Mouse (Mus musculus) intestine, embryonic 14.5 days (tissue): ENCODE measurements around the gene Iqsec1. TPM values are rescaled to one million over a fixed set of nuclear protein-coding genes. Genes with fewer than 3 reads are reported as not detected.

ENCODE experiments used
- ATAC-seq: fragments of 200-750 bp; cut with Nextera tagmentation; replicated peaks from 2 replicates; pipeline ENCODE4 v1.8.0; 2017; ENCODE audit warnings: low read depth, moderate number of reproducible peaks, moderate TSS enrichment, moderate library complexity; ENCODE audit not compliant: low FRiP score, low TSS enrichment
- DNase-seq: peaks from one replicate; pipeline ENCODE4 v3.0.0-alpha.2; 2018; ENCODE audit warnings: low spot score
- H3K27ac ChIP-seq: fragments of 300-500 bp; sonication (generic); 2 replicates; pipeline ENCODE4 v1.5.1; 2014; ENCODE audit warnings: low read depth, mild to moderate bottlenecking, control low read depth
- H3K27me3 ChIP-seq: fragments of 300-500 bp; sonication (generic); replicated peaks from 2 replicates; pipeline ENCODE4 v1.6.1; 2014; ENCODE audit warnings: low read length, control low read depth; ENCODE audit not compliant: control insufficient read depth, insufficient read depth
- H3K36me3 ChIP-seq: fragments of 300-500 bp; sonication (generic); 2 replicates; pipeline ENCODE4 v1.6.1; 2014; ENCODE audit warnings: low read length, control low read depth; ENCODE audit not compliant: control insufficient read depth, insufficient read depth
- H3K4me1 ChIP-seq: fragments of 300-500 bp; sonication (generic); replicated peaks from 2 replicates; pipeline ENCODE4 v1.6.1; 2014; ENCODE audit warnings: low read length, control low read depth, mixed read lengths; ENCODE audit not compliant: control insufficient read depth, insufficient read depth
- H3K4me2 ChIP-seq: fragments of 300-500 bp; sonication (generic); 2 replicates; pipeline ENCODE4 v1.6.1; 2014; ENCODE audit warnings: low read length
- H3K4me3 ChIP-seq: fragments of 300-500 bp; sonication (generic); 2 replicates; pipeline ENCODE4 v1.5.1; 2014; ENCODE audit warnings: low read depth, low read length, control low read depth, mixed read lengths
- H3K9ac ChIP-seq: fragments of 300-500 bp; sonication (generic); 2 replicates; pipeline ENCODE4 v1.6.1; 2014; ENCODE audit warnings: mild to moderate bottlenecking, low read length
- H3K9me3 ChIP-seq: fragments of 300-500 bp; sonication (generic); 2 replicates; pipeline ENCODE4 v1.6.1; 2016; ENCODE audit warnings: low read length, control low read depth; ENCODE audit not compliant: control insufficient read depth
- WGBS: fragments of 180-500 bp; shearing (Covaris S2); extraction: QIAGEN DNeasy Blood & Tissue Kit; methylation state at CpG from one replicate; pipeline ENCODE4 v1.1.7; 2014; 5-methylcytosine and 5-hydroxymethylcytosine counted together
- polyA plus RNA-seq: library from polyadenylated mRNA; unstranded; fragments of >200 nt; fragmentation: Nextera tagmentation; extraction: Ambion mirVana; gene quantifications from 2 replicates; pipeline ENCODE4 v1.2.1, GENCODE M21; 2014

The Iqsec1 gene
- polyA plus RNA-seq, 1 experiment from 2014 or later = 13.0 TPM

DNA sequence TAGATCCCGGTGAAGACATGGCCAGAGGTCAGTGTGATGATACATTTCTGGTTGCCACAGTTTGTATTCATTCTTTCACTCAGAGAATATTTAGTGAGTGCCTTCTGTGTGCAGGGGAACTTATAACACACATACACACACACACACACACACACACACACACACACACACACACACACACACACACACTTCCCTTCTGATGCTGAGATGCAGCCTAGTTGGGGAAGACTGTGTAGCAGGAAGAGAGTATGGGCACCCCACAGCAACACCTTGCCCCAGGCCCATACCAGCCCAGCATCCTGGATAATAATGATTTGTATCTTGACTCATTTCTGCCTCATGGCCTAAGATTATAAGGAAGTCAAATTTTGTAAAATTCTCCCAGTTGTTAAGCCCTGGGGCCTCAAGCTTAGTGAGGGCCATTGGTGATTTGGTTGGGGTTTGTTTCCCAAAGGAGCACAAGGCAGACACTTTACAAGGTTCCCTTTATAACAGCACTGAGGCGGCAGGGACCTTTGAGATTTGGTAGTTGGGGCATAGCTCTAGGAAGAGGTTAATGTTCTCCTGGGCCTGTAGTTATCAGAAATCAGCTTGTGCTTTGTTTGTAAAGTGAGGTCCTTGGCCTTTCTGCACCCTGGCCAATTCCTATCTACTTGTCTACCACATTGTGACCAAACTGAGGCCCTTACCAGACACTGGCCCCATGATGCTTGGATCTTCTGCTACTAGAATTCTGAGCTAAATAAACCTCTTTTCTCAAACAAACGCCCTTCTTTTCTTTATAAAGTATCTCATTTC lies 242.9 kb downstream of the Iqsec1 start:
- no peaks in the 10 kb centered on the region for H3K27me3 ChIP-seq
- no peak for ATAC-seq
- no peak for DNase-seq
- no peak overlapping the region for H3K4me3 ChIP-seq
- 64% methylated on average over 3 of the region's 3 CpGs for WGBS
- no peaks in the 10 kb centered on the region for H3K4me1 ChIP-seq
- no peaks in the 10 kb centered on the region for H3K36me3 ChIP-seq
- H3K4me2 ChIP-seq = no peak overlapping the region
- H3K9me3 ChIP-seq = no peaks in the 10 kb centered on the region
- no peak overlapping the region for H3K27ac ChIP-seq
- no peak overlapping the region for H3K9ac ChIP-seq

DNA sequence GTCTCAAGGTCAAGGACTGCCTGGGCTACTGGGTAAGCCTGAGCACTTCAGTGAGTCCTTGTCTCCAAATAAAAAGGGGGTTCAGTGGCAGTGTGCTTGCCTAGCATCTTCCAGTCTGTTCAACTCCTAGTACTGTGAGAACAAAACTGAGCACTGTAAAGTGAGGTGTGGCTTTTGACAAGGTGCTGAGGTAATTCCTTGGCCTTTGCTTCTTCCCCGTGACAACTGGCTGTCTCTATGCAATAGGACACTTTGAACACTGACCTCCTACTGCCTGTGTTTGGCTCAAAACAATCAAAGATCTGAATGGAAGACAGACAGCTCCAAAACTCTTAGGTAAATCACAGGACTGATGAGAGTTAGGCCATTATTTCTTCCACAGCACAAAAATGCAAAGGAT lies 246.0 kb downstream of the Iqsec1 start:
- H3K4me2 ChIP-seq = no peak overlapping the region
- H3K27me3 ChIP-seq = no peaks in the 10 kb centered on the region
- no peak overlapping the region for H3K27ac ChIP-seq
- no peak for DNase-seq
- no peak overlapping the region for H3K4me3 ChIP-seq
- H3K9ac ChIP-seq = no peak overlapping the region
- no peaks in the 10 kb centered on the region for H3K36me3 ChIP-seq
- 0 out of 2 replicates have a peak, but pooled peaks cover 3% of the 10 kb centered on the region for H3K4me1 ChIP-seq
- WGBS = 65% methylated on average over 1 of the region's 1 CpGs
- no peaks in the 10 kb centered on the region for H3K9me3 ChIP-seq
- no peak for ATAC-seq

DNA sequence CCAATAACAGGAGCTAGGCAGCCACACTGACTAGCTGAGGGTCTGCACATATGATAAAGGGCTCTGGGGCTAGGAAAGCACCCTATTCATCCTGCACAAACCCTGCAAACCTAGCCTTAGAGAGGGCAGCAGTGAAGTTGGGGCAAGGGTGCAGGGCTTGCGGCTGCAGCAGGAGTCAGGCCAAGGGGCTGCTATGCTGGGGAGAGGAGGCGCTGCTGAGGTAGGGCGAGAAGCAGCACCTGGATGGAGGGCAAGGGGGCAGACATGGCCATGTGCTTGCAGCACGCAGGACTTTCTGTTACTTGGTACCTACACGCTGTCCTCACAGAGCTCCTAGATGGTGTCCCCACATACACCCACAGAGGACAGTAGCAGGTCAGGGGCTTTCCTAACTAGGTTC lies 246.8 kb downstream of the Iqsec1 start:
- DNase-seq = no peak

DNA sequence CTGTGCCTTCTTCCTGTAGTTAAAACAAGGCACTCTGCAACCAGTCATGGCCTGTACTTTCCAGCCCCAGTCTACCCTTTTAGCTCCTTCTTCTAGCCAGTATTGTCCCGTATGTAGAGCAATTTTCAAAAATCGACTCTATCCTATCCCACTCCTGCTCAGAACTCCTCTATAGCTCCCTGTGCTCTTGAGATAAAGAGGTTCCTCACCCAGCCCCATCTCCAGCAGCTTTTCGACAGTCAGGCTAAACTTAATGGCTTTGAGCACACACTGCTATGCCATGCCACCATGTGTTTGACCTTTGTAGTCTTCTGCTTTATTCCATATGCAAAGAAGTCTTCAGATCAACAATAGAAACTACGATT lies 247.4 kb downstream of the Iqsec1 start:
- ATAC-seq = no peak

More for the DNA sequence above, 246.8 kb downstream of the Iqsec1 start:
- no peaks in the 10 kb centered on the region for H3K36me3 ChIP-seq
- H3K27me3 ChIP-seq = no peaks in the 10 kb centered on the region
- peaks cover 8% of the 10 kb centered on the region for H3K4me1 ChIP-seq
- ATAC-seq = no peak
- H3K9me3 ChIP-seq = no peaks in the 10 kb centered on the region
- H3K4me3 ChIP-seq = no peak overlapping the region
- no peak overlapping the region for H3K27ac ChIP-seq
- H3K9ac ChIP-seq = no peak overlapping the region
- 84% methylated on average over 5 of the region's 5 CpGs for WGBS
- H3K4me2 ChIP-seq = no peak overlapping the region

DNA sequence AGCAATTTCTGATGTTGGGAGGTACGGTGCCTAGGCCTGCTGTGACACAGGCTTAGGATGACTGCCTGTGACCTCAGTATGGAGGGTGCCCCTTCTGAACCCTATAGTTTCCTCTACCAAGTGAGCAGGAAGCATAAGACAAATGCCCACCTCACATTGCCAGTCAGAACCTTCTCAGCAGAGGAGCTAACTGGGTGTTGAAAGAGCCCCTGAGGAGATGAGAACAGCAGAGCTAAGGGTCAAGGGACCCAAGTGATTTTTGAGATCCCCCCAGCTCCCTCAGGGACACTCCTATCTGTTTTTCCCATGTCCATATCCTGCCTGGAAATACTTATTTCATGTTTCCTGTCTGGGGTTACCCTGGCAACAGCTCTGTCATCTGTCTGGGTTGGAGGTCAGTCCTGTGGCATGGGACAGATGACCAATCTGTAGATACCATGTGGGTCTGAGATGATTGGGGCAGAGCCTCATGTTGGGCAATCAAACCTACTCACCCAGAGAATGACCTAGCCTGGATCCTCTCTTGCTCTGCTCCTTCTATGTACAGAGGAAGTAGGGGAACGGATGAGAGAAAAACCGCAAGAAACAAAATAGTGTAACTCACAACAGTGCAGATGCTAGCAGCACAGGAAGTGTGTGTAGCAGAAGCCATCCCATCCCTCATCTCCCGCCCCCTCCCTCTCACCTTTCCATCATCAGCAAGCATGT lies 248.0 kb downstream of the Iqsec1 start:
- no peak overlapping the region for H3K9ac ChIP-seq
- no peak for ATAC-seq
- peaks cover 14% of the 10 kb centered on the region for H3K4me1 ChIP-seq
- 80% methylated on average over 4 of the region's 4 CpGs for WGBS
- H3K27ac ChIP-seq = no peak overlapping the region
- no peak for DNase-seq
- no peaks in the 10 kb centered on the region for H3K27me3 ChIP-seq
- no peak overlapping the region for H3K4me2 ChIP-seq
- no peaks in the 10 kb centered on the region for H3K9me3 ChIP-seq
- H3K4me3 ChIP-seq = no peak overlapping the region
- no peaks in the 10 kb centered on the region for H3K36me3 ChIP-seq

More for the DNA sequence above, 247.4 kb downstream of the Iqsec1 start:
- 74% methylated on average over 4 of the region's 4 CpGs for WGBS
- Histone ChIP-seq H3K4me3 (no peak overlapping the region), H3K4me1 (peaks cover 9% of the 10 kb centered on the region), H3K27me3 (no peaks in the 10 kb centered on the region), H3K9ac (no peak overlapping the region), H3K4me2 (no peak overlapping the region), H3K27ac (no peak overlapping the region), H3K36me3 (no peaks in the 10 kb centered on the region), H3K9me3 (no peaks in the 10 kb centered on the region)
- no peak for DNase-seq

DNA sequence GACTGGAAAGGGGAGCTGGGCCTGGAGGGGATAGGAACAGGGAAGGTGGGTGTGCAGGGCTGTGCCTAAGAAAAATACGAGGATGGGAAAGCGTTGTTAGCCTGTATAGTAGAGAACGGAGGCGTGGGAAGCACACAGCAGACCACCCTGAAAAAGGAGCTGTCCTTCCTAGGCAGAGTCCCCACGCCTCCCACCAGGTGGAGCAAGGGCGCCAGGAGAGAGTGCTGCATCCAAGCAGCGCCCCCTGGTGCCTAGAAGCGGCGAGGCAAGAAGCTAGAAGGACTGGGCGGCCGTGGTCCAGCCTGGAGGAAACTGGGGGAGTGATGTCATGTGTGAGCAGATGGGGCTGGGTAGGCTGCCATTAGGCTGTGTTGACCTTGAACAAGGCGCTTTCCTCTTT lies 251.1 kb downstream of the Iqsec1 start:
- ATAC-seq = peak; percentile 63
- peak; percentile 96 for DNase-seq
- H3K9me3 ChIP-seq = no peaks in the 10 kb centered on the region
- H3K4me1 ChIP-seq = peaks cover 14% of the 10 kb centered on the region
- no peaks in the 10 kb centered on the region for H3K27me3 ChIP-seq
- H3K9ac ChIP-seq = no peak overlapping the region
- WGBS = 2% methylated on average over 12 of the region's 12 CpGs
- peak overlapping the region; percentile 94 for H3K4me2 ChIP-seq
- H3K4me3 ChIP-seq = peak overlapping the region; percentile 79
- no peak overlapping the region for H3K27ac ChIP-seq
- no peaks in the 10 kb centered on the region for H3K36me3 ChIP-seq

DNA sequence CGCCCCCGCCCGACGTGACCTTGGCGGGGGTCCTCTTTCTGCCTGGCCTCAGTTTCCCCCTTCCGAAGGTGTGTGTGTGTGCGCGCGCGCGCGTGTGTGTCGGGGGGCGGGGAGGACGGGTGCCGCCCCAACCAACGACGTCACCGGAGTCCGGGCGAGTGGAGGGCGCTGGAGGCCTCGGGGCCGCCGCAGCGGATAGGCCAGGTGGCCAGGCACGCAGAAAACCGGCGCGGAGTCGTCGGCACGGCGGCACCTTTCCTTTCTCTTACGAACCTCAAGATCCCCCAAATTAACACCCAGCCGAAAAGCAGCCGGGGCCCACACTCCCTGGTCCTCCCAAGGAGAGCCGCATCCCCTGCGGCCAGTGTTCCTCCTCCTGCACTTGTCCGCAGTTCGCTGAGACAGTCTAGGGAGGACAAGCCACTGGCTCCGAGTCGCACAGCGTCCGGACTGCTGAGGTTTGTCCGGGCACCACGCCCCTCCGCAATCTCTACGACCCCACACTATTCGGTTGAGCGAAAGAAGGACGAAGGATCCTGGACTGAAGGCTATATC lies 251.7 kb downstream of the Iqsec1 start:
- peak; percentile 78 for DNase-seq
- H3K4me2 ChIP-seq = peak overlapping the region; percentile 94
- peak overlapping the region; percentile 62 for H3K9ac ChIP-seq
- under 1% methylated on average over 49 of the region's 52 CpGs for WGBS
- H3K9me3 ChIP-seq = no peaks in the 10 kb centered on the region
- H3K27me3 ChIP-seq = no peaks in the 10 kb centered on the region
- peaks cover 14% of the 10 kb centered on the region for H3K4me1 ChIP-seq
- H3K4me3 ChIP-seq = peak overlapping the region; percentile 79
- no peaks in the 10 kb centered on the region for H3K36me3 ChIP-seq
- peak; percentile 67 for ATAC-seq
- peak overlapping the region; percentile 43; the same call in 1 of the 2 replicates for H3K27ac ChIP-seq

DNA sequence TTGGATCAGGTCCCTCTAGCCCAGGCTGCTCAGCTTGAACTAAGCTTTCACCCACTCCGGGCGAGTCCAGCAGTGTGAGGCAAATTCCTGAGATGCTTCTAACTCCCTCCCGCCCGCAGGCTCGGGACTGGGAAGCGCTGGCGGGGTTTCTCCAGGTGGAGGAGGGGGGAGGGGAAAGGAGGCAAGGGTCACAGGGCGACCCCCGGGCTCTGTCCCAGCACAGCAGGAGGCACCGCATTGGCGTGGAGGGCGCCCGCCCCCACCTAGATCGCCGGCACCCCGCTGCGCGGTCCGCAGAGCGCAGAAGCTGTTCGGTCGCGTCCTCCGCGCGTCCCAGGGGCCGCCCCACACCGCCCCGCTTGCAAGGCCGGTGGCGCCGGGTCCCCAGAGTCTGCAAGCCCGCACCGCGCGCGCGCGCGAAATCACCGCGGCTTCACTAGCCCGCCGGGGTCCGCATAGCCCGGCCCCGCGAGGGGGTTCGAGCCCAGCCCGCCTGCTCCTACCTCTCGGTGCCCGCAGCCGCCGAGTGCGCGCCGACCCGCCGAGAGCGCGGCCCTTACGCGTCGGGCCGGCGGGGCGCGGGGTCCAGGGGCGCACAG lies 252.3 kb downstream of the Iqsec1 start:
- peak; percentile 61 for ATAC-seq

More for the DNA sequence above, 252.3 kb downstream of the Iqsec1 start:
- Histone ChIP-seq H3K9ac (peak overlapping the region; percentile 62), H3K27ac (no peak overlapping the region), H3K36me3 (no peaks in the 10 kb centered on the region), H3K4me2 (peak overlapping the region; percentile 94), H3K4me3 (peak overlapping the region; percentile 79), H3K27me3 (no peaks in the 10 kb centered on the region), H3K4me1 (peaks cover 17% of the 10 kb centered on the region), H3K9me3 (no peaks in the 10 kb centered on the region)
- peak; percentile 82 for DNase-seq
- 1% methylated on average over 56 of the region's 69 CpGs for WGBS
